Mouse (Mus musculus) midbrain, embryonic 14.5 days (tissue): ENCODE results near the gene Hist1h2bg. TPM values are rescaled to one million over a fixed set of nuclear protein-coding genes. Genes with fewer than 3 reads are reported as not detected.
A peak's percentile ranks its signal among the peaks of the same experiment; 100 is the strongest.
"Not testable (repeated sequence)": the region's sequence is repeated elsewhere in the genome, so short reads cannot be mapped to it uniquely, and the experiment has no call there.

Experiments
- ATAC-seq: fragments of 200-750 bp; cut with Nextera tagmentation; 2 replicates; pipeline ENCODE4 v1.8.0; 2017; ENCODE audit warnings: moderate number of reproducible peaks, moderate library complexity; ENCODE audit not compliant: low FRiP score, low TSS enrichment
- DNase-seq: peaks from one replicate; pipeline ENCODE4 v3.0.0-alpha.2; 2015
- H3K27ac ChIP-seq: fragments of 300-500 bp; sonication (generic); replicated peaks from 2 replicates; pipeline ENCODE4 v1.5.1; 2014; ENCODE audit warnings: mild to moderate bottlenecking, low read depth, low read length, moderate library complexity
- H3K27me3 ChIP-seq: fragments of 300-500 bp; sonication (generic); 2 replicates; pipeline ENCODE4 v1.6.1; 2014; ENCODE audit warnings: low read length, control low read depth, mixed read lengths; ENCODE audit not compliant: control insufficient read depth, insufficient read depth
- H3K36me3 ChIP-seq: fragments of 300-500 bp; sonication (generic); 2 replicates; pipeline ENCODE4 v1.6.1; 2014; ENCODE audit warnings: low read length, control low read depth; ENCODE audit not compliant: control insufficient read depth, insufficient read depth
- H3K4me1 ChIP-seq: fragments of 300-500 bp; sonication (generic); 2 replicates; pipeline ENCODE4 v1.6.1; 2014; ENCODE audit warnings: mild to moderate bottlenecking, antibody characterized with exemption, low read length, control low read depth; ENCODE audit not compliant: control insufficient read depth, insufficient read depth
- H3K4me2 ChIP-seq: fragments of 300-500 bp; sonication (generic); 2 replicates; pipeline ENCODE4 v1.6.1; 2014; ENCODE audit warnings: mild to moderate bottlenecking, low read length, moderate library complexity
- H3K4me3 ChIP-seq: fragments of 300-500 bp; sonication (generic); replicated peaks from 2 replicates; pipeline ENCODE4 v1.5.1; 2014; ENCODE audit warnings: low read depth, low read length
- H3K9ac ChIP-seq: fragments of 300-500 bp; sonication (generic); replicated peaks from 2 replicates; pipeline ENCODE4 v1.6.1; 2014; ENCODE audit warnings: mild to moderate bottlenecking, low read length, moderate library complexity
- H3K9me3 ChIP-seq: fragments of 300-500 bp; sonication (generic); 2 replicates; pipeline ENCODE4 v1.6.1; 2016; ENCODE audit warnings: low read length, control low read depth, mixed read lengths; ENCODE audit not compliant: control insufficient read depth
- WGBS: fragments of 180-500 bp; shearing (Covaris S2); extraction: QIAGEN DNeasy Blood & Tissue Kit; methylation state at CpG from one replicate; pipeline ENCODE4 v1.1.7; 2014; 5-methylcytosine and 5-hydroxymethylcytosine counted together
- polyA plus RNA-seq: library from polyadenylated mRNA; unstranded; fragments of >200 nt; fragmentation: Nextera tagmentation; extraction: Ambion mirVana; gene quantifications from 2 replicates; pipeline ENCODE4 v1.2.1, GENCODE M21; 2014

Gene Hist1h2bg
- polyA plus RNA-seq, 1 experiment from 2014 or later = 1.4 TPM

DNA sequence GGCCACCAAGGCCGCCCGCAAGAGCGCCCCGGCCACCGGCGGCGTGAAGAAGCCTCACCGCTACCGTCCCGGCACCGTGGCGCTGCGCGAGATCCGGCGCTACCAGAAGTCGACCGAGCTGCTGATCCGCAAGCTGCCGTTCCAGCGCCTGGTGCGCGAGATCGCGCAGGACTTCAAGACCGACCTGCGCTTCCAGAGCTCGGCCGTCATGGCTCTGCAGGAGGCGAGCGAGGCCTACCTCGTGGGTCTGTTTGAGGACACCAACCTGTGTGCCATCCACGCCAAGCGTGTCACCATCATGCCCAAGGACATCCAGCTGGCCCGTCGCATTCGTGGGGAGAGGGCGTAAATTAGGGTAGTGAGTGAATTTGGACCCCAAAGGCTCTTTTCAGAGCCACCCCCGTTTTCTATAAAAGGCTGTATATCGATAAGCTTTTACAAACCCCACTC lies 4.7 kb downstream of the Hist1h2bg start:
- H3K4me1 ChIP-seq = peaks cover 30% of the 10 kb centered on the region
- not testable (repeated sequence) for DNase-seq, ATAC-seq, H3K36me3 ChIP-seq, H3K9me3 ChIP-seq, H3K27me3 ChIP-seq
- H3K27ac ChIP-seq = peak overlapping the region; percentile 68
- 0% methylated on average over 10 of the region's 40 CpGs for WGBS
- peak overlapping the region; percentile 36 for H3K4me3 ChIP-seq
- H3K4me2 ChIP-seq = peak overlapping the region; percentile 59
- peak overlapping the region; percentile 30; the same call in 1 of the 2 replicates for H3K9ac ChIP-seq

DNA sequence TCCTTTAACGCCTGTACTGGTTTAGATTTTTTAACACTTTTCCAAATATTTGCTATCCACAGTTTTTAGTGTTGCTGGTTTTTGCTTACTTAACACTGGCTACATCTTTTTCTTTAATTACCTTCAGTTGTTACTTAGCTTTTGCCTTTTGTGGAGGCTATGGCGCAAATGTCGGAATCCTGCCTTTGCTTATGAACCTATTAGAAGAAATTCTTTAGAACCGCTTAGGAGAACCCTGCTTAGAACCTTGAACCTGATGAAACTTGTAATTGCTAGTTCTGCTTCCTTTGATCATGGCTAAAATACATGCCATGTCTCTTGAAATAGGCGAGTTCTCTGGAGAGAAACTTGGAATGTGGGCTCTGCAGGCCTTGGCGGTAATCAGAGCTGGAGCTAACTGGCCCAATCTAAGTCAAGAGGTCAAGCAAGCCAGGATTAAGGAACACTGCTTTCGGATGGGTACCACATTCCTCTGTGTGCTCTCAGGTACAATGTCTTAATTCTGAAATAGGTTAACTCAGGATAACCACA lies 5.2 kb downstream of the Hist1h2bg start:
- peak overlapping the region; percentile 30; the same call in 1 of the 2 replicates for H3K9ac ChIP-seq
- no peaks in the 10 kb centered on the region for H3K9me3 ChIP-seq
- no peaks in the 10 kb centered on the region for H3K36me3 ChIP-seq
- H3K27ac ChIP-seq = peak overlapping the region; percentile 49; the same call in 1 of the 2 replicates
- no peaks in the 10 kb centered on the region for H3K27me3 ChIP-seq
- no peak for ATAC-seq
- DNase-seq = no peak
- WGBS = 2% methylated on average over 7 of the region's 7 CpGs
- H3K4me1 ChIP-seq = peaks cover 30% of the 10 kb centered on the region
- H3K4me3 ChIP-seq = peak overlapping the region; percentile 36
- H3K4me2 ChIP-seq = peak overlapping the region; percentile 59

DNA sequence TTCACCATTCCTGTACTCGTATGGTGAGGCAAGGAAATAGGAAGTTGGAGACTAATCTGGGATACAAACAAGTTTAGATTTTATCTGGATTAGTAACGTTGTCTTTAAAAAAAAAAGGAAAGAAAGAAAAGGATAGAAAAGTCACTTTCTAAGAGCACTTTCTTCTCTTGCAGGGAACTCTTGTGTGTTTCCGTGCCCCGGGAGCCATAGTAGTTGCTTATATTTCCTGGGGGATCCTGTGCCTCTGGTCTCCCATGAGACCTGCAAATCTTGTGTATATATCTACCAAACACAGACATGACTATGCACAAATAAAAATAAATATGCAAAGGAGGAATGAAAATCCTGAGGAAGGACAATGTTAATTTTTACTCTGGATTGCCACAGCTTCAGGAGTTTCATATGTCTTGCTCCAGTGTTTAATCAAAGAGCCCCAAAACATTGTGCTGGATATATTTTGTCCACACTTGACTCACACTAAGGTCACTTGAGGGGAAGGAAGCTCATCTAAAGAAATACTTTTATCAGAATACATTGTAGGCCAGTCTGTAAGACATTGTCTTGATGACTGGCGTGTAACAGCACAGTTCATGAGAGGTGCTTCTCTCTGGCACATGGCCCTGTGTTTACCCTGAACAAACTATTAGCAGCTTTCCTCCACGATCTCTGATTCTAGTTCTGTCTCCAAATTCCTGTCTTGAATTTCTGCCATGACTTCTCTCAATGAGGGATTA lies 5.9 kb downstream of the Hist1h2bg start:
- WGBS = 46% methylated on average over 6 of the region's 6 CpGs

DNA sequence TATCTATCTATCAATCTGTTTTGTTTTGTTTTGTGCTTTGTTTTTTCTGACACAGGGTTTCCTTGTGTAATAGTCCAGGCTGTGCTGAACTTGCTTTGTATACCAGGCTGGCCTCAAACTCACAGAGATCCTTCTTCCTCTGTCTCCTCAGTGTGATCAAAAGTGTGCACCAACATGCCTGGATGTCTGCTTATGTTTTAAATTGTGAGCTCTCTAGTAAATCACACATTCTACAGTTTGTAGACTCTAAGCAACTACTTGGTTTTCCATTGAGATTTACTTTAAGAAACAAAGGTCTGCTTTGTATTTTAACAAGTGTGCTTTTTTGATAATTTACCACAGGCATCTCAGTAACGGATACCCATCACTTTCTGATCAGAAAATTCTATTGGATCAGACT lies 6.6 kb downstream of the Hist1h2bg start:
- no peak for ATAC-seq
- peaks cover 28% of the 10 kb centered on the region for H3K4me1 ChIP-seq

More for the DNA sequence above, 5.9 kb downstream of the Hist1h2bg start:
- no peaks in the 10 kb centered on the region for H3K27me3 ChIP-seq
- H3K4me1 ChIP-seq = peaks cover 31% of the 10 kb centered on the region
- no peak overlapping the region for H3K27ac ChIP-seq
- no peak for ATAC-seq
- H3K36me3 ChIP-seq = no peaks in the 10 kb centered on the region
- DNase-seq = no peak
- peak overlapping the region; percentile 30; the same call in 1 of the 2 replicates for H3K9ac ChIP-seq
- H3K4me2 ChIP-seq = peak overlapping the region; percentile 59
- H3K4me3 ChIP-seq = peak overlapping the region; percentile 36; the same call in 1 of the 2 replicates
- H3K9me3 ChIP-seq = no peaks in the 10 kb centered on the region

DNA sequence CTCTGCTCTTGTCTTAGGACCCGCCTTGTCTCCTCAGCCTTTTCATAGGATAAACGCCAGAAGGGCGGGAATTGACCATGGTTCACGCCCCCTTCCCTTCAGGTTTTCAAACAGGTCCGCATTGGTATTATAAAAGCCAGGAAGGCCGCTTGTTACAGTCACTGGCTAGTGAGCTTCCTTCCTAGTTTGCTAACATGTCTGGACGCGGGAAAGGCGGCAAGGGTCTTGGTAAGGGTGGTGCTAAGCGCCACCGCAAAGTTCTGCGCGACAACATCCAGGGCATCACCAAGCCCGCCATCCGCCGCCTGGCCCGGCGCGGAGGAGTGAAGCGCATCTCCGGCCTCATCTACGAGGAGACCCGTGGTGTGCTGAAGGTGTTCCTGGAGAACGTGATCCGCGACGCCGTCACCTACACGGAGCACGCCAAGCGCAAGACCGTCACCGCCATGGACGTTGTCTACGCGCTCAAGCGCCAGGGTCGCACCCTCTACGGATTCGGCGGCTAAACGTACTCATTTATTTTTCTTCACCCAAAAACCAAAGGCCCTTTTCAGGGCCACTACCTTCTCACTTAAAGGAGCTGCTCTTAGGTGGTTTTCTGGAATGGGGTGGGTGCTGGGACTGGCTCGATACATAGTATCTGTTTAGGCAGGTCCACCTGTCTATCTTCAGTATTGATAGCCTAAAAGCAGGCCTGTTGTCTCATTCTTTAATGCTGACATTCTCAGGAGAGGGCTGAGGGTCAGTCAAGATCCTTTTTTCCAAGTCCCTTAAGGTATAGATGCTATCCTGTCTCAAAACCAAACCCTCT lies 10.4 kb downstream of the Hist1h2bg start, which contains the start of gene Hist1h4d:
Gene Hist1h4d (plus strand): TSS at position 191 of the 811 bp plus-strand sequence.
- DNase-seq = peak; percentile 98
- Histone ChIP-seq H3K4me1 (peaks cover 23% of the 10 kb centered on the region), H3K4me2 (peak within 1 kb of the TSS; percentile 74), H3K27me3 (no peaks in the 10 kb centered on the region), H3K9me3 (no peaks in the 10 kb centered on the region), H3K27ac (peak within 1 kb of the TSS; percentile 78), H3K36me3 (no peaks in the 10 kb centered on the region), H3K9ac (peak within 1 kb of the TSS; percentile 47), H3K4me3 (peak within 1 kb of the TSS; percentile 39)
- under 1% methylated on average over 43 of the region's 43 CpGs for WGBS
- peak; percentile 91 for ATAC-seq

More for the DNA sequence above, 6.6 kb downstream of the Hist1h2bg start:
- 95% methylated on average over 1 of the region's 1 CpGs for WGBS
- DNase-seq = no peak
- H3K4me3 ChIP-seq = no peak overlapping the region
- H3K36me3 ChIP-seq = no peaks in the 10 kb centered on the region
- H3K27me3 ChIP-seq = no peaks in the 10 kb centered on the region
- no peak overlapping the region for H3K4me2 ChIP-seq
- no peak overlapping the region for H3K27ac ChIP-seq
- no peak overlapping the region for H3K9ac ChIP-seq
- H3K9me3 ChIP-seq = no peaks in the 10 kb centered on the region

DNA sequence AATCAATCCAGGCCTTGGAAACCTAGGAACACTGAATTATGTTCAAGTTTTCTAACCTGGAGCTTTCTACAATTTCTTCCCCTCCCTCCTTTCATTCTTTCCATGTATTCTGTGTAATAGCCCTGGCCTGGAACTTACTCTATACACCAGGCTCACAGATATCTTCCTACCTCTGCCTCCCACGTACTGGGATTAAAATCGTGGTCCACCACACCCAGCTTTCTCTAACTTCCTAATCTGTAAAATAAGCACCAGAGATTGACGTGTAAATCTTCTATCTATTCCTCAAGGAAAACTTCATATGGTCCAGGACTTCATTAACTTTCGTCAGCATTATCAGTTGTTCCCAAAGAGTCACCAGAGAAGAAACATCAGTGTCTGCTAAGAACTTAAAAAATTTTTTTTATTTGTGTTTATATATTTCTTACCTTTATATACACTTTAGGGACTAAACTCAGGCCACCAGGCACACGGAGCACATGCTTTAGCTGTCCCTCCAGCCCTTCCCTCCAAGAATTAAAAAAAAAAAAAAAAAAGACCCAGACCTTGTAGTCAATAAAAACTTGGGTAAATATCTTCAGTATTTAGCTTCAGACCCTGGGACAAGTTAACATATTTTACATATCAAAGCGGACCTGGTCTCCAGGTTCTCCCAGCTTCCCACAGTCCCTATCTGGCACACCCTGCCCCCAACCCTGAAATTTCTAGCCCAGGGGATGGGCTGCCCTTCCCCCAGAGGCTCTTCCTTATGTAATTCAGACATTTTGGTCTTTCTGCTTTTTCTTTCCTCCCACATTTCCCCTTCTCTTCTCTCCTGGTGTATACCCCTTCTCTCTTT lies 11.2 kb downstream of the Hist1h2bg start:
- no peaks in the 10 kb centered on the region for H3K9me3 ChIP-seq
- no peaks in the 10 kb centered on the region for H3K27me3 ChIP-seq
- H3K4me3 ChIP-seq = peak overlapping the region; percentile 39
- DNase-seq (no peak), ATAC-seq (no peak)
- H3K36me3 ChIP-seq = no peaks in the 10 kb centered on the region
- H3K4me1 ChIP-seq = peaks cover 16% of the 10 kb centered on the region
- 7% methylated on average over 6 of the region's 6 CpGs for WGBS
- peak overlapping the region; percentile 74 for H3K4me2 ChIP-seq
- H3K27ac ChIP-seq = peak overlapping the region; percentile 78
- peak overlapping the region; percentile 47 for H3K9ac ChIP-seq

DNA sequence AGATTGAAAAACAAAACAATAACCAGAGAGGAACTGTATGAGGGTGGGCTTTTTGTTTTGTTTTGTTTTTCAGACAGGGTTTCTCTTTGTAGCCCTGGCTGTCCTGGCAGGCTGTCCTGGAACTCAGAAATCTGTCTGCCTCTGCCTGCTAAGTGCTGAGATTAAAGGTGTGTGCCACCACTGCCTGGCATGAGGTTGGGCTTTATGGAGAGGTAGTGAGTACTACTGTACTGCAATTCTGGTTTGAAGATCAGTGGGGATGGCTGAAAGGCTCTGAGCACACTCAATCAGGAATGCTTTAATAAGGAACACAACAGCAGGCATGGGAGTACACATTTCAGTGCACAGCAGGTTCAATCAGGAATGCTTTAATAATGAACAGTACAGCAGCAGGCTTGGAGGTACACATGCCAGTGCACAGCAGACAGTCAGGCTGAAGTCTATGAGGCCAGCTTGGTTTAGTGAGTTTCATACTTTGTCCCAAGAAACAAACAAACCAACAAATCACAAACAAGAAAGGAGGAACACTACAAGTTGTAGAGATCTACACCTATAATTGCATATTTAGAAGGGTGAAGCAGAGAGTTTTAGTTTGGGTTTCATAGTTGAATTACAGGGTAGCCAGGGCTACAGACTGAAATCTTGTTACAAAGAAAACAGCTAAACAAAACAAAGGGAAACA lies 12.3 kb downstream of the Hist1h2bg start:
- Histone ChIP-seq H3K4me1 (peaks cover 16% of the 10 kb centered on the region), H3K4me2 (0 out of 2 replicates have a peak overlapping the region, but pooled peaks have one; percentile 15), H3K36me3 (no peaks in the 10 kb centered on the region), H3K4me3 (no peak overlapping the region), H3K9me3 (no peaks in the 10 kb centered on the region), H3K9ac (no peak overlapping the region), H3K27me3 (no peaks in the 10 kb centered on the region), H3K27ac (no peak overlapping the region)
- ATAC-seq (no peak), DNase-seq (no peak)
